Mouse (Mus musculus): ENCODE measurements at regions not wholly inside any gene's neighbourhood (a gene's known extent, or its start where the extent isn't known, plus 50 kb on each side); places are given as distances from the start of the nearest gene placed in this dataset.

DNA sequence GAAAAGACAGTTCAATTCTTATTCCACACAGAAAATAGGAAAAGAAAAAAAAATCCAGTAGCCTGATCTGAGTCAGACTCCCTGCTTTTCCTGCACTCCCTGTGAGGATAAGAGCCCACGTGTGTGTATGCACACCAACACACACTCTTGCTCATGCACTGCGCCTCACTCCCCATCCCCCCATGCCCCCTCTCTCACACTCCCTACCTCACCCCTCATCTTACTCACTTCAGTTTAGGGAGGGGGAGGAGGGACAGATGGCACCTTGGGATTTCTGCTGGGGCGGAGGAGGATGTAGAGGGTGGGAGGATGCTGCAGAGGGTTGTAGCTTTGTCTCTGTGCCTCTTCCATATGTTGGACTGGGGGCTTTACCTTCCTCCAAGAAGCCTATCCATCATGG lies 85.8 kb upstream of the Sulf2 start:
- DNase-seq (ENCODE audit: low spot score in 2 of 2) = peak in 1 of 2 experiments; percentile 44

DNA sequence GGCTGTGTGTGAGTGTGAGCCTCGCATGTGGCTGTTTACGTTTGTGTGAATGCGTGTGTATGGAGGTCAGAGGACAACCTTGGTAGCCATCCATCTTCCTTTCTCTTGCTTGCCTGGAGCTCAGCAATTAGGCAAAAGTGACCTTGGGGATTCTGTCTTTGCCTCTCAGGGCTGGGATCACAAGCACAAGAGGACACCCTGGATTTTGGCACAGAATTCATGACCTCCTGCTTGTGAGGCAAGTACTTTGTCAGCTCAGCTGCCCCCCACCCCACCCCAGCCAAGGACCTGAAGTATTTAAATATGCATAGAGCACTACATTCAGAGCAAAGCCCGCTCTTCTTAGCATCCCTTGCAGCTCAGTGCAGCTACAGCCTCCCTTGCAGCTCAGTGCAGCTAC lies 84.6 kb upstream of the Sulf2 start:
- no peak for DNase-seq (ENCODE audit: low spot score in 2 of 2)

DNA sequence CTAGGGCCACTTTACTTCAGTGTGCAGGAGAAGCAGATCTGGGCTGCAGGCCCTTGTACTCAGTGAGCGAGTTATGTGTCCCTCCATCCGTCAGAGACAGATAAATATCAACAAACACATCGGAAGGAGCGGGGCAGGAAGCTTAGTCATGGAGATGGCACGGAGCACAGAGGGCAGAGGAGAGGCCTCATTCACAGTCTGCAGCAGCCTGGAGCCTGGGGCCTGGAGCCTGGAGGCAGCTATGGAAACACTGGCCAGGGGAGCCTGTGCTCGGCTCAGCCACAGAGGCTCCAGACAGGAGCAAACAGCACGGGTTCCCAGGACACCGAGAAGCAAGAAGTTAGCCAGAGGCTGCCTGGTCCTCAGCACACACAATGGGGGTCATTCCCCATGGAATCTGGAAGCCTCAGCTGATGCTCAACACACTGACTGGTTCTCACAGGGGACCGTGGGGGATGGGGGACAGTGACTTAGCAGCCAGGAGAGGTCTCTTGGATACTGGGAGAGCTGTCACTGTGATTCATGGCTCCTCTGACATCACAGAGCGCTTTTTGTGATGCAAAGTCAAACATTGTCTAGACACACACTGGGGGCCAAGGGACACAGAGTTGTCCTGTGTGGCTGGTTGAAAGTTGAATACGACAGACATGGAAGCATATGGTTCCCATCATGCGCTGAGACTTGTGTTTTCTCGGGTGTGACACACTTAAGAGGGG lies 82.2 kb upstream of the Sulf2 start:
- DNase-seq (ENCODE audit: low spot score in 2 of 2) = no peak

- DNase-seq (ENCODE audit: low spot score in 2 of 2) = peak in 1 of 2 experiments; percentile 67
Observed at GRCm38 (mm10) chr2:166236102-166236501, 80.6 kb upstream of the Sulf2 start.

- no peak for DNase-seq (ENCODE audit: low spot score in 2 of 2)
Observed at GRCm38 (mm10) chr2:166234579-166235212, 79.2 kb upstream of the Sulf2 start.

GRCm38 (mm10) chr2:166233246-166233645 lies 77.8 kb upstream of the Sulf2 start:
- no peak for DNase-seq (ENCODE audit: low spot score in 2 of 2)

GRCm38 (mm10) chr2:166232376-166232775 lies 76.9 kb upstream of the Sulf2 start:
- DNase-seq (ENCODE audit: low spot score in 2 of 2) = no peak

DNA sequence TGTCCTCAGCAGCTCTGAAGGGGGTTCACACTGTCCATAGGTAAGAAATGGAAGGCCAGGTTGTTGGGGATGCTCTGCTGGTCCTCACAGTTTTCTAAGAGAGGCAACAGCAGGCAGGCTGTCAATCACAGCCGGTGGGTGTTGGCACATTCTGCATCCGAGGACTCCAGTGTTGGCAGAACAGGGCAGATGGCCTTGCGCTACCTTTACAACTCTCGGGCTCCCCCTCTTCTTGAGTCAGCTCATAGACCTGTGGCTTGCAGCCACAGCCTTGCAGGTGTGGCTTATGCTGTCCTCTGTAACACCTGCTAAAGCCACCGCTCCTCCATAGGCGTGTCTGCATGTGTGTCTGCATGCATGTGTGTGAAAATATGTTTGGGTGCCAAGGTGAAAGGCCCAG lies 75.2 kb upstream of the Sulf2 start:
- DNase-seq (ENCODE audit: low spot score in 2 of 2) = no peak

DNA sequence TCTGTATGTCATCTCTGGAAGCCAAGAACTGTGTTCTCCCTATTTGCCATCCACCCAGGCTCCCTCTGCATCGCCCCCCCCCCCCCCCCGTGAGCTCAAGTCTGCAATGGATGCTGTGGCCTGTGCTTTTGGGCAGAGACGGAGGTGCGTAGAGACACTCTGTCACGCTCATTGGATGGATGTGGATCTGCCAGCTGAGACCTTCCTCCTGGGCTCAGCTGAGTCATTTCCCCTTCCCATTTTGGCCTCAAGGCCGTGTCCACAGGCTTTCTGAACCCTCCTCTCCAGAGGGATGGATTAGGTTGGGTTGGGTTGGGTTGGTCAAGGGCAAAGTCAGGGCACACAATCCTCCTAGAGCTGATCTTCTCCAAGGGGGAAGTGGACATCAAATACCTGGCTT lies 72.9 kb upstream of the Sulf2 start:
- DNase-seq (ENCODE audit: low spot score in 2 of 2) = no peak

DNA sequence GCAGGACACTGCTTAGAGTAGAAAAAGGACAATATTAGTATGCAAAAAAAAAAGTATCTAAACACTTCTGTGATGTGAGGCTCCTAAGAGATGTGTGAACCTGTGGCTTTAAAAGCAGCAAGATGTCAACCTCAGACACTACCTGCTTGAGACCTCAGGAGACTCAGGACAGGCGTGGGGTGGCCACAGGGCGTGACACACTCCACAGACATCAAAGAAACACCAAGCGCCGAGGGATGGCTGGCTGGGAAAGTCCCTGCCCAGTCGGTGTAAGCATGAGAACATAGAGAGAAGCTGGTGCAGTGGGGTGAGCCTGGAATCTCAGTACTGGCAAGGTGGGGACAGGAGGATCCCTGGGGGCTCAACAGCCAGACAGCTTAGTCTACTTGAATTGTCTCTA lies 72.0 kb upstream of the Sulf2 start:
- DNase-seq (ENCODE audit: low spot score in 2 of 2) = no peak

DNA sequence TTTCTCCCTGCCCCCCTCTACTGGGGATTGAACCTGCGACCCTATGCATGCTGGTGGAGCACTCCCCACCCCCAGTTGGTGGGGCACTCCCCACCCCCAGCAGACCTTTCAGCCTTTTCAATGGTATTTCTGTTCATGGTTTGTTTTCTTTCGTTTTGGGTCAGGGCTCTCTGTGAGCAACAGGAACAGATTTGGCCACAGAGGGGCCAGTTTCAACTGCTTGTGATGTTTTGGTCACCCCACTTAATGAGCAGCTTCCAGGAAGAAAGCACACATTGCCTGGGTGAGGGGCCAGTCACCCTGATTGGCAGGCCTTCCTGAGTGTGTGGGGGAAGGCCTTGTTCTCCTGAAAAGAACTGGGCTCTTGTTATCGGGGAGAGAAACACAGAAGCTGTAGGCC lies 71.5 kb upstream of the Sulf2 start:
- DNase-seq (ENCODE audit: low spot score in 2 of 2) = peak in 1 of 2 experiments; percentile 44

- DNase-seq (ENCODE audit: low spot score in 2 of 2) = no peak
Observed at GRCm38 (mm10) chr2:166226331-166226730, 70.9 kb upstream of the Sulf2 start.

GRCm38 (mm10) chr2:166225354-166225753 lies 69.9 kb upstream of the Sulf2 start:
- DNase-seq (ENCODE audit: low spot score in 2 of 2) = no peak

DNA sequence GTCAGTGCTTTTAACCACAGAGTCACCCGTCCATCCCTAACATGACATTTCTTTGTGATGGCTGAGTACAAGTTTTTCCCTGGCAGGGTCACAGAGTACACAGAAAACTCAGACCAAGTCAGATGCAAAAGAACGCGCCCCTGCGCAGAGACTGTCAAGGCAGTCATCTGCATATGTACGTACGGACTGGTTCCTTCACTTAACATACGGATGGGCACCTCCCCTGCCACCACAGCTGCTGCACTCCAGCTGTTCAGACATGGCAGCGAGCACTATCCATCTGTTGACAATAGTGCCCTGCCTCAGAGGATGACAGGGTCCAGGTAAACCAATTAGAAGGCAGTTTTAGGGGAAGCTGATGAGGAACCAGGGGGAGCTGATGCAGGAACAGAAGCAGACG lies 63.3 kb upstream of the Sulf2 start:
- DNase-seq (ENCODE audit: low spot score in 2 of 2) = no peak

GRCm38 (mm10) chr2:166216512-166216865 lies 61.0 kb upstream of the Sulf2 start:
- peak in 1 of 2 experiments; percentile 45 for DNase-seq (ENCODE audit: low spot score in 2 of 2)

- peak; percentile 71 to 74 for DNase-seq (ENCODE audit: low spot score in 2 of 2)
Observed at GRCm38 (mm10) chr2:166215610-166216511, 60.4 kb upstream of the Sulf2 start.

- DNase-seq (ENCODE audit: low spot score in 2 of 2) = no peak
Observed at GRCm38 (mm10) chr2:166215191-166215590, 59.7 kb upstream of the Sulf2 start.

DNA sequence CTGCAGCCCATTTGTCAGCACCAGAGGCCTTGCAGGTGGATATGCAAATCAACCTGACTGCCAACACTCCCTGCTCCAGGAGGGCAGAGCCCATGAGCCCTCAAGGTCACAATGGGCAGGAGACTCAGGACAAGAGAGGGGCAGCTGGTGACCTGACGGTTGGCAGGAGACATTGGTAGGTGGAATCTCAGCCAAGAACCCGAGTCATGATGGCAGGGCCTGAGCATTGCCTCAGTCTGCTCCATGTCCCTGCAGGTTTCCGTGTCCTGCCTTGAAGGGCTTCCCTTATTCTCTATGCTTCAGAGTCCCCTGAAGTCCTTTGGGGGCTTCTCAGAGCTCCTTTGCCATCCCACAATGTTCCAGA lies 51.7 kb upstream of the Sulf2 start:
- DNase-seq (ENCODE audit: low spot score in 2 of 2) = no peak

DNA sequence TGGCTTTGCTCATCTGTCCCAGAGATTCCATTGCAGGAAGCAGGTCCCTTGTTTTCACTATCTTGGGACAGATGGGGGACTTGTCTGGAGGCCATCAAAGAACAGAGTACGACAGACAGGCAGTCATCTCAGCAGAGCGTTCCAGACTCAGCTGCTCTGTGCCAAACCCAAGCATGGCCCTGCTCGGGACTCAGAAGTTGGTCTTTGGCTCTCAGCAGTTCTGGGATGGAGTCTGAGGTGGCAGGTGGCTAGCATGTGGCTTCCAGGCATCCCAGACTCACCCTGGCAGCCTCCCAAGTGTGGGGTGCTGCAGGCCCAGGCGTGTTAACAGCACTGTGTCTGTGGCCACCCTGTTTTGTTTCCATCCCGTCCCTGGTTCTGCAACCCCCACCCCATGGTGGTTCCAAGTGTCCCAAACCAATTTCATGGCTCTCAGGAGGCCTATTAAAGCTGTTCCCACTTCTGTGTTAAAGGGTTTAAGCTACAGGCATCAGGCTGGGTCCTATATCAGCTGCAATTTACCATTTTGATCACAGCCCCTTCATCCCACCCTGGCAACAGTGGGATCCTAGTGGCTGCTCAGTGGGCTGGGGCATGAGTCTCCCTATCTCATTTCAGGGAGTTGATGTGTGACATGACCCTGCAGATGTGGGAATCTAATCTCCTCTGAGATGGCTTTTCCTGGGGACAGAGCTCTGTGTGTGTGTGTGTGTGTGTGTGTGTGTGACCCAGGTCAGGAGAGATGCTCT lies 51.1 kb upstream of the Sulf2 start:
- DNase-seq (ENCODE audit: low spot score in 2 of 2) = no peak

Data from right cerebral cortex, postnatal 10 days (tissue).